Mouse (Mus musculus) left cerebral cortex, postnatal 36 days (tissue): ENCODE measurements at regions not wholly inside any gene's neighbourhood (a gene's known extent, or its start where the extent isn't known, plus 50 kb on each side); places are given as distances from the start of the nearest gene placed in this dataset.

Experiments used
- DNase-seq, 2 experiments: peaks; one replicate each; pipeline ENCODE4 v3.0.0; 2021 to 2022; ENCODE audit warnings: low spot score in 2 of 2, mixed read lengths in 1 of 2
- intact Hi-C: fragments of 180-260 bp; cut with DNase I; formaldehyde crosslinking; loops from one replicate; pipeline ENCODE4 v1.15.1; 2025

GRCm38 (mm10) chr14:48942882-48943281 lies 123.0 kb upstream of the Ap5m1 start:
- DNase-seq = no peak
- intact Hi-C loops = no loop called here

- intact Hi-C loops = no loop called here
- no peak for DNase-seq
These were observed 135.0 kb upstream of the Ap5m1 start for GRCm38 (mm10) chr14:48930886-48931285.

GRCm38 (mm10) chr14:48925870-48926269 lies 140.0 kb upstream of the Ap5m1 start:
- no peak for DNase-seq
- intact Hi-C loops = no loop called here

GRCm38 (mm10) chr14:48909420-48909819 lies 156.5 kb upstream of the Ap5m1 start:
- no peak for DNase-seq
- intact Hi-C loops = no loop called here

- intact Hi-C loops = no loop called here
- DNase-seq = no peak
These were observed 157.8 kb upstream of the Ap5m1 start for GRCm38 (mm10) chr14:48907991-48908698.

- intact Hi-C loops = no loop called here
- no peak for DNase-seq
These were observed 158.4 kb upstream of the Ap5m1 start for GRCm38 (mm10) chr14:48907403-48907973.

GRCm38 (mm10) chr14:48906956-48907355 lies 158.9 kb upstream of the Ap5m1 start:
- intact Hi-C loops = no loop called here
- no peak for DNase-seq

GRCm38 (mm10) chr14:48904576-48904975 lies 161.3 kb upstream of the Ap5m1 start:
- no peak for DNase-seq

GRCm38 (mm10) chr14:48903526-48903925 lies 162.4 kb upstream of the Ap5m1 start:
- DNase-seq = no peak
- intact Hi-C loops = no loop called here

More at GRCm38 (mm10) chr14:48904576-48904975, 161.3 kb upstream of the Ap5m1 start:
- intact Hi-C loops = no loop called here

- intact Hi-C loops = no loop called here
- no peak for DNase-seq
These were observed 165.7 kb upstream of the Ap5m1 start for GRCm38 (mm10) chr14:48900201-48900600.

GRCm38 (mm10) chr14:48897140-48897539 lies 168.8 kb upstream of the Ap5m1 start:
- no peak for DNase-seq
- intact Hi-C loops = no loop called here

- no peak for DNase-seq
- intact Hi-C loops = no loop called here
These were observed 169.7 kb upstream of the Ap5m1 start for GRCm38 (mm10) chr14:48896235-48896634.

GRCm38 (mm10) chr14:48891216-48891615 lies 174.7 kb upstream of the Ap5m1 start:
- intact Hi-C loops = no loop called here
- DNase-seq = no peak

GRCm38 (mm10) chr14:48888954-48889353 lies 176.9 kb upstream of the Ap5m1 start:
- no peak for DNase-seq
- intact Hi-C loops = no loop called here

- no peak for DNase-seq
- intact Hi-C loops = no loop called here
These were observed 185.9 kb upstream of the Ap5m1 start for GRCm38 (mm10) chr14:48880041-48880440.

- DNase-seq = no peak
- intact Hi-C loops = no loop called here
These were observed 187.8 kb upstream of the Ap5m1 start for GRCm38 (mm10) chr14:48877998-48878657.

- intact Hi-C loops = no loop called here
- DNase-seq = no peak
These were observed 194.6 kb upstream of the Ap5m1 start for GRCm38 (mm10) chr14:48871313-48871712.

- intact Hi-C loops = no loop called here
- no peak for DNase-seq
These were observed 195.9 kb upstream of the Ap5m1 start for GRCm38 (mm10) chr14:48869956-48870355.

GRCm38 (mm10) chr14:48855453-48855852 lies 181.8 kb upstream of the Otx2 start:
- DNase-seq = no peak
- intact Hi-C loops = no loop called here

- intact Hi-C loops = no loop called here
These were observed 180.7 kb upstream of the Otx2 start for GRCm38 (mm10) chr14:48854188-48854924.

More at GRCm38 (mm10) chr14:48854188-48854924, 180.7 kb upstream of the Otx2 start:
- no peak for DNase-seq
